Mouse (Mus musculus) CH12.LX (cell line): ENCODE measurements around the gene Dnajc4. TPM values are rescaled to one million over a fixed set of nuclear protein-coding genes. Genes with fewer than 3 reads are reported as not detected.
A peak's percentile ranks its signal among the peaks of the same experiment; 100 is the strongest.

Experiments
- DNase-seq: peaks from one replicate; pipeline ENCODE4 v3.0.0-alpha.2; 2013; ENCODE audit errors: extremely low read depth
- H3K27ac ChIP-seq: 2 replicates; pipeline ENCODE4 v1.5.1; 2012; ENCODE audit warnings: low read depth, mild to moderate bottlenecking, control low read depth, moderate library complexity; ENCODE audit not compliant: insufficient read depth
- H3K27me3 ChIP-seq: replicated peaks from 2 replicates; pipeline ENCODE3; 2012; ENCODE audit warnings: inconsistent platforms
- H3K36me3 ChIP-seq, 2 experiments: replicated peaks in 1 of 2; 2 replicates each; pipeline versions ENCODE3 to v1.6.1; 2012; ENCODE audit warnings: inconsistent platforms in 1 of 2, low read length in 1 of 2, mild to moderate bottlenecking in 1 of 2, mixed read lengths in 1 of 2, moderate library complexity in 1 of 2; ENCODE audit not compliant: control insufficient read depth in 1 of 2, insufficient read depth in 1 of 2
- H3K4me1 ChIP-seq, 2 experiments: 2 replicates each; pipeline ENCODE4 v1.6.1; 2012; ENCODE audit warnings: inconsistent platforms in 1 of 2, moderate library complexity in 1 of 2; ENCODE audit not compliant: insufficient read depth in 2 of 2, control insufficient read depth in 1 of 2
- H3K4me2 ChIP-seq: 2 replicates; pipeline ENCODE4 v1.6.1; 2012; ENCODE audit warnings: low read depth, mild to moderate bottlenecking, control low read depth; ENCODE audit not compliant: poor library complexity, insufficient read depth, severe bottlenecking
- H3K4me3 ChIP-seq, 3 experiments: fragments of 150-350 bp in 1 of 3; sonication (generic) in 1 of 3; replicated peaks in 1 of 3; 2 replicates each; pipeline versions ENCODE3 to v1.5.1; 2011 to 2012; ENCODE audit warnings: low read depth in 2 of 3, low read length in 2 of 3, mild to moderate bottlenecking in 2 of 3, moderate library complexity in 2 of 3, control low read depth in 1 of 3, improper control_type of control experiment in 1 of 3, inconsistent platforms in 1 of 3, mixed read lengths in 1 of 3; ENCODE audit not compliant: poor library complexity in 1 of 3
- H3K79me2 ChIP-seq: replicated peaks from 2 replicates; pipeline ENCODE4 v1.6.1; 2012; ENCODE audit warnings: mild to moderate bottlenecking, moderate library complexity; ENCODE audit not compliant: control insufficient read depth, poor library complexity, insufficient read depth, severe bottlenecking; ENCODE audit errors: extremely low read depth
- H3K9ac ChIP-seq: 2 replicates; pipeline ENCODE4 v1.6.1; 2012; ENCODE audit warnings: low read depth, mild to moderate bottlenecking, control low read depth, moderate library complexity; ENCODE audit not compliant: insufficient read depth
- H3K9me3 ChIP-seq: replicated peaks from 2 replicates; pipeline ENCODE3; 2012; ENCODE audit warnings: low read length, inconsistent platforms, mixed read lengths
- CHD2 ChIP-seq: IDR thresholded peaks from 2 replicates; pipeline ENCODE4 v1.6.1; 2011; ENCODE audit warnings: low read length, improper control_type of control experiment
- CTCF ChIP-seq, 2 experiments: IDR thresholded peaks in 1 of 2; conservative IDR thresholded peaks in 1 of 2; 2 replicates each; pipeline ENCODE4 v1.5.1; 2011 to 2012; ENCODE audit warnings: low read depth in 2 of 2, low read length in 2 of 2, improper control_type of control experiment in 1 of 2, inconsistent platforms in 1 of 2, mild to moderate bottlenecking in 1 of 2, moderate library complexity in 1 of 2
- E2F4 ChIP-seq: IDR thresholded peaks from 2 replicates; pipeline ENCODE4 v1.6.1; 2011; ENCODE audit warnings: low read depth, low read length, improper control_type of control experiment; ENCODE audit not compliant: insufficient replicate concordance
- ELF1 ChIP-seq: IDR thresholded peaks from 2 replicates; pipeline ENCODE4 v1.6.1; 2014; ENCODE audit warnings: low read depth, mild to moderate bottlenecking, inconsistent platforms, low read length, improper control_type of control experiment
- EP300 ChIP-seq: IDR thresholded peaks from 2 replicates; pipeline ENCODE4 v1.6.1; 2011; ENCODE audit warnings: low read length, improper control_type of control experiment
- GABPA ChIP-seq: IDR thresholded peaks from 2 replicates; pipeline ENCODE4 v1.6.1; 2012; ENCODE audit warnings: low read depth, low read length, improper control_type of control experiment, inconsistent platforms; ENCODE audit not compliant: insufficient replicate concordance
- HCFC1 ChIP-seq: IDR thresholded peaks from 2 replicates; pipeline ENCODE4 v1.6.1; 2012; ENCODE audit warnings: low read depth, mild to moderate bottlenecking, inconsistent platforms, low read length, improper control_type of control experiment
- JUN ChIP-seq: IDR thresholded peaks from 2 replicates; pipeline ENCODE4 v1.6.1; 2011; ENCODE audit warnings: low read depth, mild to moderate bottlenecking, low read length, improper control_type of control experiment, moderate library complexity; ENCODE audit not compliant: insufficient read depth
- JUND ChIP-seq: conservative IDR thresholded peaks from 2 replicates; pipeline ENCODE4 v1.6.1; 2011; ENCODE audit warnings: low read depth, low read length, improper control_type of control experiment
- MAFK ChIP-seq: IDR thresholded peaks from 2 replicates; pipeline ENCODE4 v1.6.1; 2011; ENCODE audit warnings: low read length, improper control_type of control experiment; ENCODE audit not compliant: insufficient replicate concordance
- NELFE ChIP-seq: IDR thresholded peaks from 2 replicates; pipeline ENCODE4 v1.6.1; 2011; ENCODE audit warnings: low read depth, low read length, improper control_type of control experiment
- NRF1 ChIP-seq: IDR thresholded peaks from 2 replicates; pipeline ENCODE4 v1.6.1; 2014; ENCODE audit warnings: low read depth, mild to moderate bottlenecking, inconsistent platforms, low read length, improper control_type of control experiment, moderate library complexity
- PAX5 ChIP-seq: IDR thresholded peaks from 2 replicates; pipeline ENCODE4 v1.6.1; 2012; ENCODE audit warnings: low read length, inconsistent platforms, mixed read lengths
- POLR2A ChIP-seq: IDR thresholded peaks from 2 replicates; pipeline ENCODE4 v1.6.1; 2011; ENCODE audit warnings: low read depth, mild to moderate bottlenecking, improper control_type of control experiment, low read length
- SMC3 ChIP-seq: IDR thresholded peaks from 2 replicates; pipeline ENCODE4 v1.6.1; 2011; ENCODE audit warnings: low read depth, low read length, improper control_type of control experiment
- TBP ChIP-seq: conservative IDR thresholded peaks from 2 replicates; pipeline ENCODE4 v1.6.1; 2011; ENCODE audit warnings: low read depth, low read length, improper control_type of control experiment
- TCF12 ChIP-seq: IDR thresholded peaks from 2 replicates; pipeline ENCODE4 v1.6.1; 2014; ENCODE audit warnings: low read depth, mild to moderate bottlenecking, inconsistent platforms, low read length, improper control_type of control experiment
- UBTF ChIP-seq: IDR thresholded peaks from 2 replicates; pipeline ENCODE4 v1.6.1; 2012; ENCODE audit warnings: low read depth, mild to moderate bottlenecking, inconsistent platforms, low read length, improper control_type of control experiment, moderate library complexity
- USF1 ChIP-seq: IDR thresholded peaks from 2 replicates; pipeline ENCODE4 v1.6.1; 2014; ENCODE audit warnings: low read depth, mild to moderate bottlenecking, inconsistent platforms, low read length, improper control_type of control experiment
- USF2 ChIP-seq: conservative IDR thresholded peaks from 2 replicates; pipeline ENCODE4 v1.6.1; 2011; ENCODE audit warnings: low read depth, low read length, improper control_type of control experiment
- ZC3H11A ChIP-seq: IDR thresholded peaks from 2 replicates; pipeline ENCODE4 v1.6.1; 2012; ENCODE audit warnings: low read depth, mild to moderate bottlenecking, inconsistent platforms, low read length, improper control_type of control experiment
- ZKSCAN1 ChIP-seq: IDR thresholded peaks from 2 replicates; pipeline ENCODE4 v1.6.1; 2012; ENCODE audit warnings: low read depth, inconsistent platforms, low read length, improper control_type of control experiment, borderline replicate concordance
- ZMIZ1 ChIP-seq: IDR thresholded peaks from 2 replicates; pipeline ENCODE4 v1.6.1; 2012; ENCODE audit warnings: low read depth, mild to moderate bottlenecking, inconsistent platforms, low read length, improper control_type of control experiment
- ZNF384 ChIP-seq: IDR thresholded peaks from 2 replicates; pipeline ENCODE4 v1.6.1; 2012; ENCODE audit warnings: low read depth, low read length, improper control_type of control experiment, inconsistent platforms
- dilution Hi-C: fragments of 300-500 bp; cut with MboI; formaldehyde crosslinking; loops from 2 replicates; pipeline ENCODE4 v1.14.3; 2020; ENCODE audit warnings: low sequenced_read_pairs; ENCODE audit not compliant: extremely low pct_unique_long_range_greater_than_20kb, extremely low pct_ligation_motif_present
- in situ Hi-C: fragments of 300-500 bp; cut with MboI; formaldehyde crosslinking; loops from 3 replicates; pipeline ENCODE4 v1.14.3; 2019; ENCODE audit warnings: low sequenced_read_pairs, low pct_ligation_motif_present, low pct_unique_long_range_greater_than_20kb, mixed read lengths
- polyA plus RNA-seq: library from polyadenylated mRNA; unstranded; fragments of >175 nt; gene quantifications from 2 replicates; pipeline ENCODE4 v1.2.1, GENCODE M21; 2012; ENCODE audit warnings: low read depth; ENCODE audit not compliant: insufficient read length
- total RNA-seq, 2 experiments: library from RNA; depleted of rRNA; stranded (reverse); fragments of 300-350 nt in 1 of 2; fragments of >200 nt in 1 of 2; gene quantifications; 2 replicates each; pipeline ENCODE4 v1.2.3; 2012 to 2014

Gene Dnajc4
- total and polyA plus RNA-seq, 3 experiments, result 6.2 to 13.9 (median 11.2) TPM

DNA sequence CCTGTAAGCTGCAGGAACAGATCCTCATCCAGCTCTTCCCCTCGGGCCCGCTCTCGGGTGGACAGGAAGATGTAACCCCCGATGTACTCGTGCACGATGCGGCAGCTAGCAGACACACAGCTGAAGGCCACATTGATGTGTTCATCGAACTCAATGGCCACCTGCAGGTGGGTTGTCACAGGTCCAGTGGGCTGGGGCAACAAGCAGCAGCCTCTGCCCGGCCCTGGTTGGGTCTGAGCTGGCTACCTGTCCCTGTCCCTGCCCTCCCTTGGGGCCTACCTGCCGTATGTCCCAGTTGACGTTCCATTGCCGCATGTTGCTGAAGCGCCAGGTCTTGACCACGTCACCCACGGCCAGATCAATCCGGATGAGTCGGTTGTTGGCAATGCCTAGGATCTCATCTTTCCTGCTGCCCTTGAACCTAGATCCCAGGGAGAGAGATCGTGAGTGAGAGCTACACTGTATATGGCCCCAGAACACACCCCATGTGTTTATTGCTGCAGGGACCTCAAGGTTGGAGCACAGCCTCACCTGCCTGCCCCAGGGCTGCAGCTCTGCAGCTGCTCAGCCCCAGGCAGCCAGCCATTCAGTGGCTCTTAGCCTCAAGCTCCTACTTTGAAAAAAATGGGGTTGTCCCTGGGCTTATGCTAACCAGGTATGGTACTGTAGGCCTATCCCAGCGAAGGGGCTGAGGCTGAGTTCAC lies 7.1 kb upstream of the Dnajc4 start:
- Histone ChIP-seq H3K27me3 (no peaks in the 10 kb centered on the region), H3K9me3 (no peaks in the 10 kb centered on the region), H3K27ac (no peak overlapping the region), H3K4me2 (no peak overlapping the region)
- TF ChIP-seq ZC3H11A (no peak), ZNF384 (0 out of 2 replicates have a peak, but pooled peaks have one; percentile 22)
- TF ChIP-seq, all 38 proteins: peak for 1
- H3K9ac ChIP-seq, result no peak overlapping the region
- H3K36me3 ChIP-seq, result peaks cover 50 to 65% of the 10 kb centered on the region in 2 experiments
- peak; percentile 45 for DNase-seq
- in situ Hi-C loops (no loop called here), dilution Hi-C loops (no loop called here)
- H3K4me1 ChIP-seq, result peaks cover 0 to 40% of the 10 kb centered on the region in 2 experiments; a peak in 2 of 4 replicates
- no peak overlapping the region for H3K4me3 ChIP-seq
- H3K79me2 ChIP-seq, result no peaks in the 10 kb centered on the region

DNA sequence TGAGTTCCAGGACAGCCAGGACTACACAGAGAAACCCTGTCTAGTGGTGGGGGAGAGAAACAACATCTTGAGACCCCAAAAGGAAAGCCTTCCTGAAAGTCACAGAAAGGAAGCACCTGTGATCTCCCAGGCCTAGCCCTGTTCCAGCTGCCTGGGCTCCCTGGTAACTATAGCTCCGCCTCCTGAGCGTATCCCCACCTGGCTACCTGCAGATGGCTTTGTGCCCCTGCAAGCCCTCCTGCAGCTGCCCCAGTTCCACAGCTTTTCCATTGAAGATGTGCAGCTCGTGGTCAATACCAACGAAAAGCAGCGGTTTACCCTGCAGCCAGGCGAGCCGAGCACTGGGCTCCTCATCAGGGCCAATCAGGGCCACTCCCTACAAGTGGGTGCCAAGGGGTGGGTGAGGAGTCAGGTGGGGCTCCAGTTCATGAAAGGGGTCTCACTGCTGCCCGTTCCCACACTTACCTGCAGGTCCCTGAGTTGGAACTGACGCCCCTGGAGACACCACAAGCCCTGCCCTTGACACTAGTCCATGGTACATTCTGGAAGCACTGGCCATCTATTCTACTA lies 5.4 kb upstream of the Dnajc4 start:
- dilution Hi-C loops, result no loop called here
- TF ChIP-seq NRF1, result no peak
- TF ChIP-seq CTCF (conservative IDR thresholded peaks at IDR 0.05 in 1 of 2, IDR thresholded peaks at IDR 0.05 in 1 of 2; ENCODE audit: low read depth in 2 of 2, low read length in 2 of 2), result no peak
- no peak for TF ChIP-seq UBTF
- no peak for TF ChIP-seq ZKSCAN1
- TF ChIP-seq GABPA, result no peak
- TF ChIP-seq USF2, result no peak
- no peak for TF ChIP-seq POLR2A
- TF ChIP-seq SMC3, result no peak
- no peak for TF ChIP-seq ZMIZ1
- TF ChIP-seq, all 38 proteins: peak for 0
- Histone ChIP-seq H3K79me2 (no peaks in the 10 kb centered on the region), H3K9me3 (no peaks in the 10 kb centered on the region), H3K4me1 (peaks cover 4 to 51% of the 10 kb centered on the region in 2 experiments), H3K4me3 (no peak overlapping the region), H3K9ac (no peak overlapping the region), H3K27ac (no peak overlapping the region), H3K27me3 (no peaks in the 10 kb centered on the region), H3K4me2 (no peak overlapping the region), H3K36me3 (peaks cover 42 to 51% of the 10 kb centered on the region in 2 experiments)
- in situ Hi-C loops, result no loop called here
- no peak for DNase-seq

DNA sequence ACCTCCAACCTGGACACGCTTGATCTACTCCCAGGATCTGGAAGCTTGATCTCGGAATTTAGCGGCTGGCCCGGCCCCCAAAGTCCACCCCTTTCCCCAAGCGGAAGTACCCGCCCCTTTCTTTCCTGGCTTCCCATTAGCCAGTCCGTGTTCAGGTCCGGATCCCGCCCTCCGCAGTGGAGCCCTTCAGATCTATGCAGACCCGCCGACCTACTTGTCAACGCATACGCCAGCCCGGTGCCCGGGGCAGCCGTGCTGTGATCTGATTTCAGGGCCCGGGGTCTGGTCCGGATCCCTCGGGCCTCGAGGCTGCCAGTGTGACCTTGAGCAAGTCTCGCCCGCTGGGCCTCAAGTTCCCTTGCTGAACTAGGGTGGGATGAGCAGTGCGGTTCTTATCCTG lies 3.6 kb upstream of the Dnajc4 start, which contains the start of the genes Nudt22 and Trpt1:
TSS of gene Nudt22 (minus strand) at position 112 of the 400 bp plus-strand sequence.
TSS of gene Trpt1 (plus strand) at position 126 of the 400 bp plus-strand sequence.
- peaks cover 25 to 33% of the 10 kb centered on the region in 2 experiments for H3K36me3 ChIP-seq
- no peaks in the 10 kb centered on the region for H3K27me3 ChIP-seq
- no peak within 1 kb of the TSS for H3K27ac ChIP-seq
- dilution Hi-C loops, result no loop called here
- H3K4me2 ChIP-seq, result peak within 1 kb of the TSS; percentile 67
- no peaks in the 10 kb centered on the region for H3K9me3 ChIP-seq
- DNase-seq, result peak; percentile 83
- peak within 1 kb of the TSS; percentile 62 for H3K9ac ChIP-seq
- H3K4me3 ChIP-seq, result peak within 1 kb of the TSS; percentile 63 to 90 (median 69)
- in situ Hi-C loops, result no loop called here
- H3K79me2 ChIP-seq, result no peaks in the 10 kb centered on the region
- H3K4me1 ChIP-seq, result peaks cover 4 to 56% of the 10 kb centered on the region in 2 experiments
- TF ChIP-seq E2F4 (no peak), NRF1 (no peak), USF1 (no peak), JUN (no peak), POLR2A (peak; percentile 61; the same call in 1 of the 2 replicates), USF2 (no peak), CHD2 (no peak), ELF1 (peak; percentile 78), ZC3H11A (no peak), EP300 (no peak), CTCF (conservative IDR thresholded peaks at IDR 0.05 in 1 of 2, IDR thresholded peaks at IDR 0.05 in 1 of 2; ENCODE audit: low read depth in 2 of 2, low read length in 2 of 2) (no peak), MAFK (no peak), HCFC1 (peak; percentile 54), TCF12 (peak; percentile 22; the same call in 1 of the 2 replicates), TBP (no peak), NELFE (0 out of 2 replicates have a peak, but pooled peaks have one; percentile 49), PAX5 (no peak), JUND (no peak)
